9 mouse cellular contexts compared by ENCODE assay signal in genomic region chr4:151863511-151863910, GRCm38 (mm10). TPM values are rescaled to one million over a fixed set of nuclear protein-coding genes. Genes with fewer than 3 reads are reported as not detected.
A peak's percentile ranks its signal among the peaks of the same experiment; 100 is the strongest.
DNase-seq lines count a peak whose midpoint lies in the region; ATAC-seq and TF ChIP-seq lines count a peak whose summit lies in the region.
"Had no signal": no experiment of that assay in that cellular context is flagged by ENCODE, and none has a peak within 500 bp of the region (broad histone marks: within the 10 kb centered on the region; RNA-seq: fewer than 3 reads in every experiment).

No protein-coding gene starts in this region.

- H3K4me1 ChIP-seq in erythroblast, embryonic 14.5 days (ENCODE audit: control insufficient read depth): peaks cover 46% of the 10 kb centered on the region
- H3K4me1 ChIP-seq in ES-Bruce4 (ENCODE audit: control insufficient read depth, insufficient read depth, low read length): peaks cover under 1% of the 10 kb centered on the region
- H3K4me1 ChIP-seq in forebrain, postnatal 0 days (ENCODE audit: insufficient read depth): no peaks in the 10 kb centered on the region
- peaks cover 43% of the 10 kb centered on the region for H3K4me1 ChIP-seq in liver, embryonic 15.5 days (replicated peaks)

- peaks cover 7% of the 10 kb centered on the region for H3K9me3 ChIP-seq in erythroblast, embryonic 14.5 days (ENCODE audit: control insufficient read depth, low read length)
- no peaks in the 10 kb centered on the region for H3K9me3 ChIP-seq in ES-Bruce4 (replicated peaks; ENCODE audit: control insufficient read depth, insufficient read depth, low read length, poor library complexity, severe bottlenecking)
- H3K9me3 ChIP-seq in forebrain, postnatal 0 days (ENCODE audit: low read length): no peaks in the 10 kb centered on the region
- H3K9me3 ChIP-seq in liver, embryonic 15.5 days (replicated peaks): no peaks in the 10 kb centered on the region

- peaks cover 4% of the 10 kb centered on the region for H3K36me3 ChIP-seq in erythroblast, embryonic 14.5 days (ENCODE audit: control insufficient read depth)
- no peaks in the 10 kb centered on the region for H3K36me3 ChIP-seq in ES-Bruce4 (ENCODE audit: control insufficient read depth, insufficient read depth, low read length, poor library complexity, severe bottlenecking)
- H3K36me3 ChIP-seq in forebrain, postnatal 0 days (ENCODE audit: insufficient read depth): no peaks in the 10 kb centered on the region
- H3K36me3 ChIP-seq in liver, embryonic 15.5 days (replicated peaks): peaks cover 4% of the 10 kb centered on the region; the same call in 1 of the 2 replicates

- H3K27me3 ChIP-seq in erythroblast, embryonic 14.5 days (ENCODE audit: control insufficient read depth): peaks cover 20% of the 10 kb centered on the region
- no peaks in the 10 kb centered on the region for H3K27me3 ChIP-seq in ES-Bruce4 (ENCODE audit: control insufficient read depth, insufficient read depth, low read length, poor library complexity, severe bottlenecking)
- H3K27me3 ChIP-seq in forebrain, postnatal 0 days (ENCODE audit: insufficient read depth, low read length): no peaks in the 10 kb centered on the region
- 0 out of 2 replicates have a peak, but pooled peaks cover 6% of the 10 kb centered on the region for H3K27me3 ChIP-seq in liver, embryonic 15.5 days

- peak overlapping the region; percentile 69 for H3K9ac ChIP-seq in ES-Bruce4 (ENCODE audit: low read depth, poor library complexity, severe bottlenecking)
- 0 out of 2 replicates have a peak overlapping the region, but pooled peaks have one; percentile 50 for H3K9ac ChIP-seq in forebrain, postnatal 0 days
- H3K9ac ChIP-seq in liver, embryonic 15.5 days: no peak overlapping the region

- TF ChIP-seq CTCF in ES-Bruce4 (IDR thresholded peaks at IDR 0.05; ENCODE audit: low read depth, low read length): no peak
- TF ChIP-seq CTCF in forebrain, postnatal 0 days (IDR thresholded peaks at IDR 0.05; ENCODE audit: low read depth): no peak

- H3K27ac ChIP-seq in ES-Bruce4 (ENCODE audit: insufficient read depth, low read length): no peak overlapping the region
- H3K27ac ChIP-seq in forebrain, postnatal 0 days (ENCODE audit: low read depth, low read length): no peak overlapping the region
- no peak overlapping the region for H3K27ac ChIP-seq in liver, embryonic 15.5 days (replicated peaks)

- H3K4me3 ChIP-seq in erythroblast, embryonic 14.5 days (replicated peaks): peak overlapping the region; percentile 86
- H3K4me3 ChIP-seq in ES-Bruce4 (ENCODE audit: low read depth, low read length): no peak overlapping the region
- H3K4me3 ChIP-seq in forebrain, postnatal 0 days (ENCODE audit: low read depth, low read length): no peak overlapping the region
- H3K4me3 ChIP-seq in liver, embryonic 15.5 days (replicated peaks): peak overlapping the region; percentile 79

- no peak for TF ChIP-seq POLR2A in ES-Bruce4 (IDR thresholded peaks at IDR 0.05; ENCODE audit: insufficient read depth, low read length)

- no peak for ATAC-seq in erythroblast, adult 5-6 weeks (replicated peaks; ENCODE audit: low FRiP score, poor library complexity, severe bottlenecking)
- no peak for ATAC-seq in forebrain, postnatal 0 days
- ATAC-seq in liver, embryonic 15.5 days (ENCODE audit: insufficient read depth): no peak

- H3K4me2 ChIP-seq in forebrain, postnatal 0 days (ENCODE audit: low read depth): peak overlapping the region; percentile 88
- H3K4me2 ChIP-seq in liver, embryonic 15.5 days: peak overlapping the region; percentile 98

- TF ChIP-seq EP300 in ES-Bruce4 (IDR thresholded peaks at IDR 0.05; ENCODE audit: insufficient read depth, low read depth, low read length): no peak

- DNase-seq in forebrain, postnatal 0 days: no peak
- no peak for DNase-seq in retina, embryonic 14.5 days (ENCODE audit: low spot score)
- DNase-seq in left cerebral cortex, postnatal 10 days (ENCODE audit: extremely low spot score in 1 of 2, low spot score in 2 of 2): no peak
- DNase-seq in spleen, adult 18-20 months: no peak
- DNase-seq: adrenal gland, postnatal 36 days had no signal

- WGBS in forebrain, postnatal 0 days: 53% methylated on average over 9 of the region's 9 CpGs
- WGBS in liver, embryonic 15.5 days (ENCODE audit: insufficient replicate concordance): 56% methylated on average over 9 of the region's 9 CpGs

- intact Hi-C loops in left cerebral cortex, postnatal 10 days (cut with DNase I): no loop called here

RNA-seq across cellular contexts. Expression of gene Camta1, which starts 1.8 kb away (rescaled TPM):
- polyA plus RNA-seq in erythroblast, embryonic 14.5 days (2012): 1.3 and 1.8 TPM in 2 replicates
- 11.7 and 27.8 TPM in 2 replicates for total RNA-seq in erythroblast, adult 5-6 weeks (2015; ENCODE audit: low replicate concordance)
- 4.9 and 25.7 TPM in 2 replicates for total RNA-seq in erythroblast, adult 5-6 weeks (2017; ENCODE audit: low replicate concordance)
- 85.3 and 99.3 TPM in 2 replicates for polyA plus RNA-seq in ES-Bruce4 (2011; ENCODE audit: insufficient read depth, insufficient read length, low read depth, missing spikeins)
- 87.4 and 89.6 TPM in 2 replicates for total RNA-seq in forebrain, postnatal 0 days (2014; rRNA removed)
- polyA plus RNA-seq in forebrain, postnatal 0 days (2015; fragmentation: Nextera tagmentation; extraction: Ambion mirVana): 109 and 131 TPM in 2 replicates
- polyA plus RNA-seq in liver, embryonic 15.5 days (2015; fragmentation: Nextera tagmentation; extraction: Ambion mirVana): 27.4 and 31.1 TPM in 2 replicates
- 100 to 1,000 TPM; 200 to 223 TPM for total RNA-seq in left cerebral cortex, postnatal 10 days (2021)

Comparison
In these comparisons a context has a peak if more than half of its experiments do, and no peak if none do; other contexts are left out.
1. H3K4me3 ChIP-seq: peak in erythroblast, embryonic 14.5 days (single experiment) and liver, embryonic 15.5 days (single experiment); none in ES-Bruce4 (single experiment) and forebrain, postnatal 0 days (single experiment).
2. RNA of gene Camta1, which starts 1.8 kb away (polyA plus RNA-seq): 109 to 131 TPM in forebrain, postnatal 0 days, 85.3 to 99.3 TPM in ES-Bruce4 and 27.4 to 31.1 TPM in liver, embryonic 15.5 days; 1.3 to 1.8 TPM in erythroblast, embryonic 14.5 days; every median in the first group is over 10 times any median in the second.